Mouse (Mus musculus) cortical plate, adult 2 months (tissue): ENCODE data around the gene Olfr1061.
"Not testable (repeated sequence)": the region's sequence is repeated elsewhere in the genome, so short reads cannot be mapped to it uniquely, and the experiment has no call there.

Experiments used
- CTCF ChIP-seq: fragments of 200-500 bp; IDR thresholded peaks from 2 replicates; pipeline ENCODE4 v1.5.1; 2011; ENCODE audit warnings: mild to moderate bottlenecking, control low read depth, low read length; ENCODE audit not compliant: insufficient read depth; ENCODE audit errors: extremely low read depth
- POLR2A ChIP-seq: fragments of 200-500 bp; IDR thresholded peaks from 2 replicates; pipeline ENCODE4 v1.6.1; 2011; ENCODE audit warnings: mild to moderate bottlenecking, low read length, control low read depth; ENCODE audit not compliant: insufficient read depth; ENCODE audit errors: extremely low read depth

- TF ChIP-seq POLR2A, CTCF: not testable (repeated sequence)
Observed at GRCm38 (mm10) chr2:86442101-86442500, 28.3 kb upstream of the Olfr1061 start.
